In the genomic region with DNA sequence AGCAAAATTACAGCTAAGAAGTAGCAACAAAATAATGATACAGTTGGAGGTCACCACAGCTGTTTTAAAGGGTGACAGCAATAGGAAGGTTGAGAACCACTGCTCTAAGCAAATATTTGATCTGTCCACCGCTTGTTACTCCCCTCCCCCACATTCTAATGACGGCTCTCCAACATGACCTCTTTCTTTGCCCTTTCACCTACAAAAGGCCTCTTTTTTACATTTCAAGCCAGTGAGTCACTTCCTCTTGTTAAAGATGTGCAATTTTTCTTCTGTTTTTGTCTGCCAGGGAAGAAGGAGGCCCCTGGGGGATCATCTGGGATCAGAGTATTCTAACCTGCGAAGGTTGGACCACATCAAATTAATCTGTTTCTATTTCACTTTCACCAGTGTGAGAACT, we compare ENCODE assay signal across 12 mouse cellular contexts. TPM values are rescaled to one million over a fixed set of nuclear protein-coding genes. Genes with fewer than 3 reads are reported as not detected.
A peak's percentile ranks its signal among the peaks of the same experiment; 100 is the strongest.
DNase-seq lines count a peak whose midpoint lies in the region; ATAC-seq and TF ChIP-seq lines count a peak whose summit lies in the region.
"Had no signal": no experiment of that assay in that cellular context is flagged by ENCODE, and none has a peak within 500 bp of the region (broad histone marks: within the 10 kb centered on the region; RNA-seq: fewer than 3 reads in every experiment).

No protein-coding gene starts in this region.

- peaks cover 7% of the 10 kb centered on the region for H3K4me1 ChIP-seq in lung, embryonic 14.5 days (ENCODE audit: insufficient read depth)
- H3K4me1 ChIP-seq in lung, adult 2 months (ENCODE audit: control insufficient read depth, insufficient read depth, low read length): peaks cover 4% of the 10 kb centered on the region; the same call in 1 of the 2 replicates

- H3K27me3 ChIP-seq in lung, embryonic 14.5 days (ENCODE audit: insufficient read depth, low read length): no peaks in the 10 kb centered on the region
- H3K27me3 ChIP-seq: forebrain, embryonic 13.5 days; hindbrain, embryonic 12.5 days had no signal

- peak; percentile 41 for DNase-seq in embryo, embryonic 10 days (ENCODE audit: low spot score)
- DNase-seq in embryo, embryonic 11 days: no peak
- peak; percentile 15 for DNase-seq in lung, embryonic 14.5 days
- DNase-seq in lung, adult 2 months: no peak
- peak; percentile 47 for DNase-seq in embryo, embryonic 9.5 days (ENCODE audit: extremely low spot score)
- DNase-seq in cerebellum, adult 11-12 months: no peak
- no peak for DNase-seq in layer of hippocampus, adult 8-10 months (ENCODE audit: low spot score in 2 of 2)
- DNase-seq: lung, postnatal 4 days had no signal

- H3K4me3 ChIP-seq in lung, embryonic 14.5 days (ENCODE audit: low read depth, low read length): no peak overlapping the region
- no peak overlapping the region for H3K4me3 ChIP-seq in lung, adult 2 months (replicated peaks; ENCODE audit: extremely low read depth, low read depth, low read length)
- H3K4me3 ChIP-seq: embryonic facial prominence, embryonic 10.5 days; forebrain, embryonic 13.5 days; hindbrain, embryonic 12.5 days had no signal

- peaks cover 13% of the 10 kb centered on the region for H3K36me3 ChIP-seq in lung, embryonic 14.5 days (ENCODE audit: insufficient read depth)

- TF ChIP-seq POLR2A in lung, adult 2 months (IDR thresholded peaks at IDR 0.05; ENCODE audit: borderline replicate concordance, extremely low read depth, low read depth, low read length): no peak

- no peak overlapping the region for H3K9ac ChIP-seq in lung, embryonic 14.5 days
- H3K9ac ChIP-seq: forebrain, embryonic 13.5 days; hindbrain, embryonic 12.5 days had no signal

- H3K27ac ChIP-seq in lung, embryonic 14.5 days (ENCODE audit: low read depth): no peak overlapping the region
- H3K27ac ChIP-seq: embryonic facial prominence, embryonic 10.5 days; forebrain, embryonic 13.5 days; hindbrain, embryonic 12.5 days had no signal

- no peak for TF ChIP-seq CTCF in lung, embryonic 14.5 days (IDR thresholded peaks at IDR 0.05; ENCODE audit: low read depth)
- no peak for TF ChIP-seq CTCF in lung, adult 2 months (IDR thresholded peaks at IDR 0.05; ENCODE audit: insufficient read depth, low read length)

- H3K9me3 ChIP-seq in lung, embryonic 14.5 days (ENCODE audit: low read depth, low read length): no peaks in the 10 kb centered on the region
- H3K9me3 ChIP-seq: embryonic facial prominence, embryonic 10.5 days; forebrain, embryonic 13.5 days; hindbrain, embryonic 12.5 days had no signal

- no peak overlapping the region for H3K4me2 ChIP-seq in lung, embryonic 14.5 days
- H3K4me2 ChIP-seq: forebrain, embryonic 13.5 days; hindbrain, embryonic 12.5 days had no signal

- no peak for ATAC-seq in lung, embryonic 14.5 days (ENCODE audit: insufficient read depth)
- ATAC-seq in monocyte, adult 5-6 weeks (replicated peaks; ENCODE audit: insufficient number of reproducible peaks, low FRiP score, low TSS enrichment, poor library complexity, severe bottlenecking): peak; percentile 45
- ATAC-seq: forebrain, embryonic 13.5 days had no signal

- WGBS in lung, embryonic 14.5 days: 40% methylated on average over 3 of the region's 3 CpGs
- 49% methylated on average over 3 of the region's 3 CpGs for WGBS in lung, adult 2 months

RNA-seq across cellular contexts. Expression of a gene that starts 1.9 kb away (rescaled TPM):
- polyA plus RNA-seq in lung, embryonic 14.5 days (2014; fragmentation: Nextera tagmentation; extraction: Ambion mirVana): 102 and 104 TPM in 2 replicates
- polyA plus RNA-seq in lung, adult 2 months (2012; rRNA removed): 165 and 207 TPM in 2 replicates
- total RNA-seq in monocyte, adult 5-6 weeks (2017): 312 to 507 TPM (median 480 TPM) in 3 replicates
- 10 to 100 TPM; 17.4 to 28.7 (median 23.2) TPM for total RNA-seq in layer of hippocampus, adult 8-10 months (2022)

RNA-seq across cellular contexts. Expression of a gene that starts 59.9 kb away (rescaled TPM):
- 27.7 and 28.9 TPM in 2 replicates for polyA plus RNA-seq in lung, embryonic 14.5 days (2014; fragmentation: Nextera tagmentation; extraction: Ambion mirVana)
- polyA plus RNA-seq in lung, adult 2 months (2012; rRNA removed): 9.5 and 9.6 TPM in 2 replicates
- total RNA-seq in monocyte, adult 5-6 weeks (2017): 13.3 to 23.0 TPM (median 16.0 TPM) in 3 replicates
- total RNA-seq in layer of hippocampus, adult 8-10 months (2022): 10 to 100 TPM in 2 of 4 experiments, 1 to 10 TPM in 2; 6.9 to 13.7 (median 9.8) TPM

Comparison
In these comparisons a context has a peak if more than half of its experiments do, and no peak if none do; other contexts are left out.
1. DNase-seq: peak in embryo, embryonic 10 days (single experiment), lung, embryonic 14.5 days (single experiment) and embryo, embryonic 9.5 days (single experiment); none in embryo, embryonic 11 days (single experiment), lung, adult 2 months (single experiment), cerebellum, adult 11-12 months (single experiment) and layer of hippocampus, adult 8-10 months (0 of 2).
2. RNA of a gene that starts 1.9 kb away (total RNA-seq): 312 to 507 TPM in monocyte, adult 5-6 weeks; 17.4 to 28.7 TPM in layer of hippocampus, adult 8-10 months; every median in the first group is over 10 times any median in the second.